Mouse (Mus musculus) spleen, adult 2 months (tissue): ENCODE data around the gene Tnni3. TPM values are rescaled to one million over a fixed set of nuclear protein-coding genes. Genes with fewer than 3 reads are reported as not detected.

Source experiments
- DNase-seq, 2 experiments: peaks; one replicate each; pipeline versions ENCODE4 v3.0.0 to v3.0.0-alpha.2; 2012 to 2021; ENCODE audit warnings: low spot score in 2 of 2, low read depth in 1 of 2
- H3K27ac ChIP-seq: fragments of 200-500 bp; 2 replicates; pipeline ENCODE4 v1.5.1; 2012; ENCODE audit warnings: low read length, inconsistent platforms; ENCODE audit not compliant: insufficient read depth
- H3K27me3 ChIP-seq: fragments of 200-500 bp; 2 replicates; pipeline ENCODE4 v1.6.1; 2012; ENCODE audit warnings: mild to moderate bottlenecking, moderate library complexity, low read length, inconsistent platforms; ENCODE audit not compliant: control insufficient read depth, insufficient read depth
- H3K36me3 ChIP-seq: fragments of 200-500 bp; 2 replicates; pipeline ENCODE4 v1.6.1; 2012; ENCODE audit warnings: mild to moderate bottlenecking, low read length, inconsistent platforms; ENCODE audit not compliant: control insufficient read depth, insufficient read depth
- H3K4me1 ChIP-seq: fragments of 200-500 bp; 2 replicates; pipeline ENCODE4 v1.6.1; 2011; ENCODE audit warnings: inconsistent platforms; ENCODE audit not compliant: control insufficient read depth, insufficient read depth, insufficient read length
- H3K4me3 ChIP-seq: fragments of 200-500 bp; 2 replicates; pipeline ENCODE4 v1.5.1; 2011; ENCODE audit warnings: mild to moderate bottlenecking, inconsistent platforms; ENCODE audit not compliant: insufficient read depth, insufficient read length; ENCODE audit errors: extremely low read depth
- CTCF ChIP-seq: fragments of 200-500 bp; IDR thresholded peaks from 2 replicates; pipeline ENCODE4 v1.5.1; 2011; ENCODE audit warnings: mild to moderate bottlenecking, inconsistent platforms; ENCODE audit not compliant: insufficient read depth, insufficient read length, insufficient replicate concordance; ENCODE audit errors: extremely low read depth
- POLR2A ChIP-seq: fragments of 200-500 bp; IDR thresholded peaks from 2 replicates; pipeline ENCODE4 v1.6.1; 2011; ENCODE audit warnings: low read depth, low read length, inconsistent platforms
- WGBS: fragments of 180-500 bp; shearing (Covaris S2); methylation state at CpG from one replicate; pipeline ENCODE4 v1.1.7; 2018; 5-methylcytosine and 5-hydroxymethylcytosine counted together
- polyA plus RNA-seq: library from polyadenylated mRNA; depleted of rRNA; stranded (reverse); fragments of >200 nt; gene quantifications from 2 replicates; pipeline ENCODE4 v1.2.3, GENCODE M21; 2012

Gene Tnni3
- polyA plus RNA-seq, 1 experiment: 5.5 TPM

DNA sequence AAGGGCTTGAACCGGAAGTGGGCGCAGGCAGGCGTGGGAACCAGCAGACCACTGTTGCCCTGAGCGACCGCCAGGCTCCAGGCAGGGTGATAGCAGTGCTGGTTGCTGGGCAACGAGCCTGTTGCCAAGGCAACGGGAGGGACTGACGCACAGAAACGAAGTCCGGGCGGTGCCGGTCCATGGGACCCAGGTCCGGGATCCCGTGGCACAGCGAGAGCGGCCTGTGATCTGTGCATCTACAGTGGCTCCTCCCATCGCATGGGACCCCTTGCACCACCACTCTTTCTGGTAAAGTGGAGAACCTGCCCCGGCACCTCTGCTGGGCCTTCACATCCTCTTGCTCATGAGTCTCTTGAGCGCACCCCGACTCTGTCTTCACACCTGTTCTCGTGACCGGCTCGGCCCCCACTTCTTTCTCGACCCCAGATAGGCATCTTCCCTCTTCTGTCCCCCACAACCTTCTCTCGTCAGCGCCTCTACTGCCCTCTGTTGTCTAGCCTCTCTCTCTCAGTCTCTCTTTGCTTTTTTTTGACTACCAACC is 22.6 kb upstream of the Tnni3 start:
- TF ChIP-seq CTCF (no peak), POLR2A (no peak)
- no peaks in the 10 kb centered on the region for H3K27me3 ChIP-seq
- H3K4me1 ChIP-seq: no peaks in the 10 kb centered on the region; the same call in 1 of the 2 replicates
- no peak overlapping the region for H3K4me3 ChIP-seq
- H3K27ac ChIP-seq: no peak overlapping the region
- WGBS: 6% methylated on average over 26 of the region's 26 CpGs
- no peak for DNase-seq
- no peaks in the 10 kb centered on the region for H3K36me3 ChIP-seq

- Histone ChIP-seq H3K4me1 (no peaks in the 10 kb centered on the region; the same call in 1 of the 2 replicates), H3K36me3 (no peaks in the 10 kb centered on the region), H3K4me3 (no peak overlapping the region), H3K27me3 (no peaks in the 10 kb centered on the region), H3K27ac (no peak overlapping the region)
- WGBS: 74% methylated on average over 15 of the region's 15 CpGs
- no peak for DNase-seq
- TF ChIP-seq CTCF (no peak), POLR2A (no peak)
These were observed 22.0 kb upstream of the Tnni3 start for GRCm38 (mm10) chr7:4546050-4546449.

DNA sequence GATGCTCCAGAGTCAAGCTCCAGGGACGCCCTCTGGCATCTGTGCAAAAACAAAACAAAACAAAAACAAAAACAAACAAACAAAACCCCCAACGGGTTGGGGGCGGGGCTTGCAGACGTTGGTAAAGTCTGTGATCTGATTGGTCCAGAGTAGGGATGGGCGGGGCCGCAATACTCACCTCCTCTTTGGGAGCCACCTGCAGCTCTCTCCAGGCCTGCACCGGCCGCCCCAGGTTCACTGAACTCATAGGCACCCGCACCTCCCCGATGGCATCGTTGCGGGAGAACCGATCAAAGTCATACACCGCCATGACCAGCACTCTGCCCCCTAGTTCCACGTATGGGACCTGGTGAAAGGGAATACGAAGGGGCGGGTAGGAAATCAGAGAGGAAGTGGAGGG is 18.0 kb upstream of the Tnni3 start:
- DNase-seq: no peak
- Histone ChIP-seq H3K27ac (no peak overlapping the region), H3K4me1 (no peaks in the 10 kb centered on the region), H3K27me3 (no peaks in the 10 kb centered on the region), H3K36me3 (no peaks in the 10 kb centered on the region), H3K4me3 (no peak overlapping the region)
- 56% methylated on average over 17 of the region's 17 CpGs for WGBS
- TF ChIP-seq POLR2A (no peak), CTCF (no peak)

DNA sequence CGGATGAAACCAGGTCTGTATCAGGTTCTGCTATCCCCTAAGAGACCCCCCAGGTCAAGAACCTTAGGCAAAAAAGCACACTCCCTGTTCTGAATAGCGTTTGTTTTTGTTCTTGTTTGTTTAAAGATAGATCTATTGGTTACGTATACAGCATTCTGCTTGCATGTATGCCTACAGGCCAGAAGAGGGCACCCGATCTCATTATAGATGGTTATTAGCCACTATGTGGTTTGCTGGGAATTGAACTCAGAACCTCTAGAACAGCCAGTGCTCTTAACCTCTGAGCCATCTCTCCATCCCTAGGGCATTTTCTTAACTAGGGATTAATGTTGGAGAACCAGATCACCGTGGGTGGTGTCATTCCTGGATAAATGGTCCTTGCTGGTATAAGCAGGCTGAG is 17.3 kb upstream of the Tnni3 start:
- Histone ChIP-seq H3K36me3 (no peaks in the 10 kb centered on the region), H3K27me3 (no peaks in the 10 kb centered on the region), H3K4me1 (no peaks in the 10 kb centered on the region), H3K27ac (no peak overlapping the region), H3K4me3 (no peak overlapping the region)
- 68% methylated on average over 5 of the region's 5 CpGs for WGBS
- TF ChIP-seq CTCF (no peak), POLR2A (no peak)
- no peak for DNase-seq

DNA sequence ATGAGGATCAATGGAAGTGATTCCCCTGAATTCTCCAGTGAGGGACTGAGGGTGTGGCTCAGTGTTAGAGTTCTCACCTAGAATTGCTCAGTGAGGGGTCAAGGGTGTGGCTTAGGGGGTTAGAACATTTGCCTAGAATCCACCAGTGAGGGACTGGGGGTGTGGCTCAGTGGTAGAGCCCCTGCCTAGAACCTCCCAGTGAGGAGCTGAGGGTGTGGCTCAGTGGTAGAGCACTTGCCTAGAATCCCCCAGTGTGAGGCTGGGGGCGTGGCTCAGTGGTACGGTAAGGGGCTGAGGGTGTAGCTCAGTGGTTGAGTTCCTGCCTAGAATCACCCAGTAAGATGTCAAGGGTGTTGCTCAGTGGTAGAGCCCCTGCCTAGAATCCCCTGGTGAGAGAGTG is 15.0 kb upstream of the Tnni3 start:
- Histone ChIP-seq H3K4me1 (no peaks in the 10 kb centered on the region), H3K36me3 (no peaks in the 10 kb centered on the region), H3K27ac (no peak overlapping the region), H3K27me3 (no peaks in the 10 kb centered on the region), H3K4me3 (no peak overlapping the region)
- DNase-seq: no peak
- WGBS: 88% methylated on average over 2 of the region's 2 CpGs
- TF ChIP-seq CTCF (no peak), POLR2A (no peak)

GRCm38 (mm10) chr7:4537181-4537580 is 13.2 kb upstream of the Tnni3 start:
- H3K27ac ChIP-seq: no peak overlapping the region
- 51% methylated on average over 4 of the region's 4 CpGs for WGBS

GRCm38 (mm10) chr7:4536369-4536768 is 12.3 kb upstream of the Tnni3 start:
- Histone ChIP-seq H3K27me3 (peaks cover 4% of the 10 kb centered on the region), H3K27ac (no peak overlapping the region), H3K4me3 (no peak overlapping the region), H3K4me1 (no peaks in the 10 kb centered on the region), H3K36me3 (no peaks in the 10 kb centered on the region)
- DNase-seq: no peak
- 87% methylated on average over 4 of the region's 4 CpGs for WGBS
- TF ChIP-seq POLR2A: no peak

More at GRCm38 (mm10) chr7:4537181-4537580, 13.2 kb upstream of the Tnni3 start:
- Histone ChIP-seq H3K27me3 (peaks cover 2% of the 10 kb centered on the region), H3K4me3 (no peak overlapping the region), H3K4me1 (no peaks in the 10 kb centered on the region), H3K36me3 (no peaks in the 10 kb centered on the region)
- no peak for DNase-seq
- TF ChIP-seq CTCF: no peak
- no peak for TF ChIP-seq POLR2A
